Mouse (Mus musculus): ENCODE measurements around the gene Carm1. TPM values are rescaled to one million over a fixed set of nuclear protein-coding genes. Genes with fewer than 3 reads are reported as not detected.

Carm1 gene
- total RNA-seq, 2 experiments from 2014 or later: 100 to 137 TPM

DNA sequence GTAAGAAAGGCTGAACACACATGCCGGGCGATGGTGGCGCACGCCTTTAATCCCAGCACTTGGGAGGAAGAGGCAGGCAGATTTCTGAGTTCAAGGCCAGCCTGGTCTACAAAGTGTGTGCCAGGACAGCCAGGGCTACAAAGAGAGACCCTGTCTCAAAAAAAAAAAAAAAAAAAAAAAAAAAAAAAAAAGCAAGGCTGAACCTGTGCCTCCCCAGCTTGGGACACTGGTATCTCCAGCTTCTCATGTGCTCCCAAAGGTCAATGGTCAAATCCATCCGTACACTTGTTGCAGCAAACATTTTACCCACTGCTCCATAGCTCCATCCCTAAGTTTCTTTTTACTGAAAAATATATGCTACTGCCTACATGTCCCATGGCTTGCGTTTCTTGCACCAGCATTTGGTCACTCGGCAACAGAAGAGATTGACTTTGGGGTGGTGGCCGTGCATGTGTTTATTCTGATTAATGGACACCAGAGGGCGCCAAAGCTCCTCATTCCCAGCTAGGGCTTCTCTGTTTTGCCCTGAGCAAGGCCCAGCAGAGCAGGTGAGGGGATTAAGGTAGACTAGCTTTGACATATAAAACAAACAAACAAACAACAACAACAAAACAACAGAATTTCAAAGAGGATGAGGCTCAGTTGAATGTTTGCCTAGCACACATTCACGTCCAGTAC, 55.2 kb downstream of the Carm1 start:
- ATAC-seq (replicated peaks; ENCODE audit: low FRiP score, poor library complexity, severe bottlenecking): peak; percentile 85

DNA sequence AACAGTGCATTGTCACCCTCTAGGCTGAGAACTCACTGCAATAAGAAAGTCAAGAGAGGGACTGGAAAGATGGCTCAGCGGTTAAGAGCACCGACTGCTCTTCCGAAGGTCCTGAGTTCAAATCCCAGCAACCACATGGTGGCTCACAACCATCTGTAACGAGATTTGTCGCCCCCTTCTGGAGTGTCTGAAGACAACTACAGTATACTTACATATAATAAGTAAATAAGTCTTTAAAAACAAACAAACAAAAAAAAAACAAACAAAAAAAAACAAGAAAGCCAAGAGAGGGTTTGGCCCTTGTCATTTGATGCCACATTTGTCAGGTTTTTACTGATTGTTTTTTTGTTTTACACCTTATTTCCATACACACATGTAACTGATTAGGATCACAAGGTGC, 57.4 kb downstream of the Carm1 start:
- ATAC-seq (replicated peaks; ENCODE audit: low FRiP score, poor library complexity, severe bottlenecking): no peak

DNA sequence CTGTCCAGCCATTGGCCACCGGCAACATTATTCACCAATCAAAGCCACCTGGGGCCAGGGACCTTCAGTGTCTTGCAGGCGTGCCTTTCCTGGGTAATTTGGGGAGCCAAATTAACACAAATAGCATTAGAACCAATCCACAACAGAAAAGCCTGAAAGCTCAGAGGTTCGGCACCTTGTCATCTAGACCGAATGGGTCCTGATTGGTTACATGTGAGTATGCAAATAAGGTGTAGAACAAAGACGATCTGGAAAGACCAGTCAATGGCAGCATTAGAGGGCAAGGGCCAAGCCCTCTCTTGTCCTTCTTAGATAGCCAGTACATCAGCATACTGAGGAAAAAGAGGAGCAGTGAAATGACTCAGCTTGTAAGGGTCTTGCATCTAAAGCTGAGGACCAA, 59.2 kb downstream of the Carm1 start:
- ATAC-seq (replicated peaks; ENCODE audit: low FRiP score, poor library complexity, severe bottlenecking): no peak

DNA sequence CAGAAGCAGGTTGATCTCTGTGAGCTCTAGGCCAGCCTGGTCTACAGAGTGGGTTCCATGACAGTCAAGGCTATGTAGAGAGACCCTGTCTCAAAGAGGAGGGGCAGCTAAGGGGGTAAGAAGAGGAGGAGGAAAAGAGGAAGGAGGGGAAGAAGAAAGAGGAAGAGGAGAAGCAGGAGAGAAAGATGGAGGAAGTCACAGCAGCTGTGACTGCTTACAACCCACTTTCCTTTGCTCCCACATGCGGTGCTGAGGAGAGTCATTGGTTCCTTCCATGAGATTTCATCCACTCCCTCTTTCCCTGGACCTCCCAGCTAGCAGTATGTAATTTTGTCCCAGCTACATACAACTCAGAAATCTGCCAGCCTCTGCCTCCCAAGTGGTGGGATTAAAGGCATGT, 60.0 kb downstream of the Carm1 start:
- ATAC-seq (replicated peaks; ENCODE audit: low FRiP score, poor library complexity, severe bottlenecking): no peak

DNA sequence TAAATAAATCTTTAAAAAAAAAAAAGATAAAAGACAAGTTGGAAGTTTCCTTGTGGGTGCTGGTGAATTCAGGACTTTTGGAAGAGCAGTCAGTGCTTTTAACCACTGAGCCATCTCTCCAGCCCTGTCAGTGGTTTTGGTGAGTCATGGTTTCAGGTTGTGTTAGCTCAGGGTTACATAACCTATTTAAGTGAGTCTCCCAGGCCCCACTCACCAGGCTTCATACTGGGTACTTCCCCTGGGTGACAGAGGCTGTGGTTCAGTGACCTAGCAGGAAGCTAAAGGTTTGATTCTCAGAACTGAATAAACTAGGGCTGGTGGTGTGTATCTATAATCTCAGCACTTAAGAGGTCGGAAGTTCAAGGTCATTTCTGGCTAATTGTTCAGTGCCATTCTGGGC, 63.2 kb downstream of the Carm1 start:
- ATAC-seq (replicated peaks; ENCODE audit: low FRiP score, poor library complexity, severe bottlenecking): no peak

DNA sequence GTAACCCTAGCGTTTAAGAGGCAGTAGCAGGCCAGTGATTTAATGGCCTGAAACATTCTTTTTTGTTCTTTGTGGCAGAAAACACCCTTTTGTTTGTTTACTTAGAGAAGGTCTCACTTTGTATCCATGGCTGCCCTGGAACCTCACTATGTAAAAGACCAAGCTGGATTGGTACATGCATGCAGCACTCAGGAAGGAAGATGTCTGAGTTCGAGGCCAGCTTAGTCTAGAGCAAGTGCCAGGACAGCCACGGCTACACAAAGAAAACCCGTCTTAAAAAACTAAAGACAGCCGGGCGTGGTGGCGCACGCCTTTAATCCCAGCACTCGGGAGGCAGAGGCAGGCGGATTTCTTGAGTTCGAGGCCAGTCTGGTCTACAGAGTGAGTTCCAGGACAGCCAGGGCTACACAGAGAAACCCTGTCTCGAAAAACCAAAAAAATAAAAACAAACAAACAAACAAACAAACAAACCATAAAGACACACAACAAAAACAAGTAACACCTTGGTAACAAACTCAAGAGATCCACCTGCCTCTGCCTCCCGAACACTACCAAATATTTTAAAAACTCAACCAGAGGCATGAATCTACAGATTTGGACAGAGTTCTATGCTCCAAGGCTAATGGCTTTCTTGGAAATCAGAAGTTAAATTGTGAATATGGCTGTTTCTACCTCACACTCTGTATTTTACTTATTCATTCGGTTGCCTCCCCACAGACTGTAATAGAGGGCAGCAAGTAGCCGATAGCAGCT, 68.3 kb downstream of the Carm1 start:
- no peak for ATAC-seq (replicated peaks; ENCODE audit: low FRiP score, poor library complexity, severe bottlenecking)

DNA sequence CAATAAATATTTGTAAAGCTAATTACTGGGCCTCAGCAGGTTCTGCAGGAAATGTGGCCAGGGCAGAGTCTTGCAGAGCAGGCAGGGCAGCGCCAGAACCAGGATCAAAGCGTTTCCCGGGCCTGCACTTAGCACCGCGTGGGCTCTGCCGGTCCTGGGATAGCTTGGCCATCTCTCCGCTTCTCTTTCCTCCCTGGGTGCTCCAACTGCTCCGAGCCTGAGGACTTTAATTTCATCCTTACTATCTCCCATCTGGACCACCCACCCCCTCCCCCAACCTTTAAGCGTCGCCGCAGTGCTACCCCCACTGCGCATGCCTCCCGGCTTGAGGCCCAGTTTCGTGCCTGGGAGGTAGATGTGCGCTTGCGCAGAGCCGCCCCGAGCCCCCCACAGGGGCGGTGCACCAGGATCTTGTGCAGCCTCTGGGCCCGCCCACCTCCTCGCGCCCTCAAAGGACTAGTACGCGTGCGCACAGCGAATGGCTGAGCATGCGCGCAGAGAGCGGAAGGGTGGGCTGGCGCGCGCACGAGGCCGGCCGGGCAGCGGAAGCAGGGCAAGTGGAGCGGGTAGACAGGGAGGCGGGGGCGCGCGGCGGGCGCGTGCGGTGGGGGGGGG, 69.0 kb downstream of the Carm1 start, which contains the start of gene Smarca4:
Gene Smarca4 (plus strand): TSS at position 553 of the 615 bp plus-strand sequence.
- ATAC-seq (replicated peaks; ENCODE audit: low FRiP score, poor library complexity, severe bottlenecking): peak; percentile 97

DNA sequence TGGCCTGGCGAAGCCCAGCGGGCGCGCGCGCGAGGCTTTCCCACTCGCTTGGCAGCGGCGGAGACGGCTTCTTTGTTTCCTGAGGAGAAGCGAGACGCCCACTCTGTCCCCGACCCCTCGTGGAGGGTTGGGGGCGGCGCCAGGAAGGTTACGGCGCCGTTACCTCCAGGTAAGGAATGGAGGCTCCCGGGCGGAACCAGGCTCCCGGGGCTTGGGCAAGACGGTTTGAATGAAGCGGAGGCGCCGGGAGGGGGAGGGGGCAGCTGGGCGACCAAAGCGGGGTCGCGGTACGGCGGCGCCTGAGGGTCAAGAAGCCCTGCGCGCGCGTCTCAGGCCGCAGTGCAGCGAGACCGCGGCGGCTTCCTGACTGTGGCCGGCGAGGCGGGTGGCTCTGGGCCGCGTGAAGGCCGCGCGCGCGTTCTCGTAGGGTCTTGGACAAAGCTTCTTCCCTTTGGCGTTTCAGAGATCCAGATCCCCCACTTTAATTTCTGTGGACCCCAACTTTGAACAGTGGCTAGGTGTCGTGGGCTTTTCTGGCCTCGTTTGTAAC, 69.6 kb downstream of the Carm1 start:
- peak; percentile 55; the same call in 1 of the 2 replicates for ATAC-seq (replicated peaks; ENCODE audit: low FRiP score, poor library complexity, severe bottlenecking)

DNA sequence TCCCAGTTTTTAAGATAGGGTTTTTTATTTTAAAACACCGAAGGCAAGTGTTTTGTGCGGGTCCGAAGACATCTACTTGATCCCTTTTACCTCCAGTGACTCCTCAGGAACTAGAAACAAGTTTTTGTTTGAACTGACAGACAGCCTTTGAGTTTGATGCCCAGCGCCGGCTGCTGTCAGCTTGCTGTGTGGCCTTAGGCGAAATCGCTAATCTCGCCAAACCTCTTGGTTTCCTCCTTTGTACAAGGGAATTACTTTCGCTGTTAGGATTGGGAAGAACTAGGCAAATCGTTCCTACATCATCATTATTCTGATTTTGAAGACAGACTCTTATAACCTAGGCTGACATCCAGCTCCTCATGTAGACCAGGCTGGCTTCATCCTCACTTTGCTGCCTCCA, 70.4 kb downstream of the Carm1 start:
- 0 out of 2 replicates have a peak, but pooled peaks have one; percentile 39 for ATAC-seq (replicated peaks; ENCODE audit: low FRiP score, poor library complexity, severe bottlenecking)

DNA sequence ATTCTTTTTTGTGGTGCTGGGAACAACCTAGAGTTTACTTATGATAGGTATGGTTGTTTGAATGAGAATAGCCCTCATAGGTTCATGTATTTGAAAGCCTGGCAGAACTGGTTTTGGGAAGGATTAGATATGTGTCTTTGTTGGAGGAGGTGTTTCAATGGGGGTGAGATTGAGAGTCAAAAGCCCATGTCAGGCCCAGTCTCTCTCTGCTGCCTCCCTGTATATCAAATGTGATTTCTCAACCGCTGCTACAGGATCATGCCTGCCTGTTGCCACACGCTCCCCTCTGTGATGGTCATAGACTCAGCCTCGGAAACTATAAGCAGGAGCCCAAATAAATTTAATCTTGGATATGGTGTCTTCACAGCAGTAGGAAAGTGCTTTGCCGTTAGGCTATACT, 73.5 kb downstream of the Carm1 start:
- ATAC-seq (replicated peaks; ENCODE audit: low FRiP score, poor library complexity, severe bottlenecking): no peak

DNA sequence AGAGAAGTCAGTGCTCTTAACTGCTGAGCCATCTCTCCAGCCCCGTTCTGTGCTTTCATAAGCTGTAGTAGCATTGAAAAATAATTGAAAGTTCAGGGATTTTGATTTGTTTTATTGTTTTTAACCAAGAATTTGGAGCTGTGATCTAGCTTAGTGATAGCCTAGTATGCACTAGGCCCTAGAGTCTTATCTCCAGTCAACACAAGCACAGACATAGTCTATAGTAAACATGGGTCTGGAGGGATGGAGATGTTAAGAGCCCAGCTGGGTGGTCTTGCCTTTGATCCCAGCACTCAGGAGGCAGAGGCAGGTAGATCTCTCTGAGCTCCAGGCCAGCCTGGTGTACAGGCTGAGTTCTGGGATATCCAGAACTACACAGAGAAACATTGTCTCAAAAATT, 76.0 kb downstream of the Carm1 start:
- ATAC-seq (replicated peaks; ENCODE audit: low FRiP score, poor library complexity, severe bottlenecking): no peak

DNA sequence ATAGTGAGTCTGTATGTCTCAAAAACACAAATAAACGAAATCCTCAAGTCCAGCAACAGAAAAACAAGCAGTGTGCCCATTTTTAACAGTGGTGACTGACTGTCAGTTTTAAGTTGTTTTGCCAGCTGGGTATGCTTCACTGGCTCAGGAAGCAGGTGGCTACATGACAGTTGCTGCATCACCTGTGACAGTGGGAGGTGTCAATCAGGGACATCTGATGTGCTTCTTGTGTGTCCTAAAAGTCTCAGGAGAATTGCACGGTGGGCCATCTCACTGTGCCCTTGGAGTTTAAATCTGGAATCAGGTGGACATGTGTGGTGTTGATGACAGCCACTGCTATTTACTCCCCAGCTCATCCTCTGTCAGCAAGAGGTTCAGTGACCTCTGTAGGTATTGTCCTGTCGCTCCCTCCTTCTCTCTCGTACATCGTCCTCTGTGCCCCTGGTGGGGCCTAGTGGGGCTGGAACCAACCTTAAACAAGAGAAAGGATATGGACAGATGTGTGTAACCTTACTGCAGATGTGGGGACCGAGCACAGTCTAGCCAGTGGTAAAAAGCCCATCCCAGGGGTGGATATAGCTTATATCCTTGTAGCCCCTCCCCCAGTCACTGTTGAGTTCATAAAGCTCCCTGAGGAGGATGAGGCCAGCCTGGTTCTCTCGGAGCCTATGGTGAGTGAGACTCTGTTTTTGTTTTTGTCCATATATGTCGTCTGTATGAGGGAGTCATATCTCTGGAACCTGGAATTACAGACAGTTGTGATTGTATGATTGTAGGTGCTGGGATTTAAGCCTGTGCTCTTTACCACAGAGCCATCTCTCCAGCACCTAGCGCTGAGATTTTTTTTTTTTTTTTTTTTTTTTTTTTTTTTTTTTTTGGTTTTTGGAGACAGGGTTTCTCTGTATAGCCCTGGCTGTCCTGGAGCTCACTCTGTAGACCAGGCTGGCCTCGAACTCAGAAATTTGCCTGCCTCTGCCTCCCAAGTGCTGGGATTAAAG, 78.9 kb downstream of the Carm1 start:
- ATAC-seq (replicated peaks; ENCODE audit: low FRiP score, poor library complexity, severe bottlenecking): no peak

DNA sequence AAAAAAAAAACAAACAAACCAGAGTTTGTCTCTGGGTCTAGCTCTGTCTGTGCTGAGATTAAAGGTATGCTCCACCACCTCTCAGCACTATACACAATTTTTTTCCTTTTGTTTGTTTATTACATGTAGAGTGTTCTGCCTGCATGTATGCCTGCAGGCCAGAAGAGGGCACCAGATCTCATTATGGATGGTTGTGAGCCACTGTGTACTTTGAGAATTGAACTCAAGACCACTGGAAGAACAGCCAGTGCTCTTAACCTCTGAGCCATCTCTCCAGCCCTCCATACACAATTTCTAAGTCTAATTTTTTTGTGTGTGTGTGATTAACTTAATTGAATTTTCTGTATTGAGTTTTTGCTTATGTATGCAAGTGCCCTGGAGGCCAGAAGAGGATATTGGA, 79.9 kb downstream of the Carm1 start:
- ATAC-seq (replicated peaks; ENCODE audit: low FRiP score, poor library complexity, severe bottlenecking): peak; percentile 39; the same call in 1 of the 2 replicates

DNA sequence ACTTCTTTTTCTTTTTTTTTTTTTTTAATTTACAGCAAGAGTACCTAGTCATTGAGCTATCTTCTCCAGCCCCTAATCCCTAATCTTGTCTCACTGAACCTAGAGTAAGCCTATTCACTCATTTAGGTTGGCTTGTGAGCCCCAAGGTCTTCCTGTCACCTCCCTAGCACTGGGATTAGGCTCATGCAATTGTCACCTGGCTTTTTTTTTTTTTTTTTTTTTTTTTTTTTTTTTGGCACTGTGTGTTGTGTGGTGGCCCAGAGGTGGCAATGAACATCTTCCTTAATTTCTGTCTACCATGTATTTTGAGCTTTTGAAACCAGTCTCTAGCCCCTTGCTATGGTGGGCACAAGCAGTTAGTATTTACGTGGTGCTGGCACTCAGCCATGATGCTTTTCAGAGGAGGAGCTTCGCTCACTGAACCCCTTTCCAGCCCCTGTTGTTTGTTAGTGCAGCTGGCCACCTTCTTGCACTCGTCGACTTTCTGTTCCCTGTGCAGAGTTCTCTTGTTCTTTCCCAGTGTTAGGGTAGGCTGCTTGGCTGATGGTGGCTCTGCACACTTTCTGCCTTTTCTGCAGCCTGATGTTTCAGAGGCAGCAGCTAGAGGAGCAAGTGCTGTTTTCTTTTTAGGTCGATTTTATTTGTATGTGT, 80.6 kb downstream of the Carm1 start:
- no peak for ATAC-seq (replicated peaks; ENCODE audit: low FRiP score, poor library complexity, severe bottlenecking)

DNA sequence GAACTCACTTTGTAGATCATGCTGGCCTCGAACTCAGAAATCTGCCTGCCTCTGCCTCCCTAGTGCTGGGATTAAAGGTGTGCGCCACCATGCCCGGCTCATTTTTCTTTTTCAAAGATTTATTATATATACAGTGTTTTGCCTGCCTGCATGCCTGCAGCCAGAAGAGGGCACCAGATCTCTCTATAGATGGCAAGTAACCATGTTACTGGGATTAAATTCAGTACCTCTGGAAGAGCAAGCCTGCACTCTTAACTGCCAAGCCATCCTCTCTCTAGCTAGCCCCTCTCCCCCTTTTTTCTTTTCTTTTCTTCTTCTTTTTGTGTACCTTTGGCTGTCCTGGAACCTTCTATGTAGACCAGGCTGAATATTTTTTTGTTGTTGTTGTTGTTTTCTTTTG, 84.0 kb downstream of the Carm1 start:
- peak; percentile 54; the same call in 1 of the 2 replicates for ATAC-seq (replicated peaks; ENCODE audit: low FRiP score, poor library complexity, severe bottlenecking)

DNA sequence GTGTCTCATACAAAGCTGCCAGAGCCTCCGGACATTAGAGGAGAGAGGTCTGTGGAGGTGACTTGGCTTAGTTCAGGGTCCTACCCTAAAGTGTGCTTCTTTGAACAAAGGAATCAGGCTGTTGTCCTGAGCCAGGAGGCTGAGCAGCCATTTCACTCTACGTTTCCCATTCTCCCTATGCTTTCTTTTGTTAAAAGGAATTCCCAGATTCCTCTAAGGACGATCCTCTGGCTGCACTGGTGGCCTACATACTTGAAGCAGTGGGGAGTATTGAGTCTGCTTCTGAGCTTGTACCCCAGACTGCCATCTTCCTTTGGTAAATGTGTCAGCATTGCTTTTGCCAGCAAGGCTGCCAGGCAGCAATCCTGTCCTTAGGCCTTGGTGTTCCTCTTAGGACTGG, 86.4 kb downstream of the Carm1 start:
- ATAC-seq (replicated peaks; ENCODE audit: low FRiP score, poor library complexity, severe bottlenecking): no peak

DNA sequence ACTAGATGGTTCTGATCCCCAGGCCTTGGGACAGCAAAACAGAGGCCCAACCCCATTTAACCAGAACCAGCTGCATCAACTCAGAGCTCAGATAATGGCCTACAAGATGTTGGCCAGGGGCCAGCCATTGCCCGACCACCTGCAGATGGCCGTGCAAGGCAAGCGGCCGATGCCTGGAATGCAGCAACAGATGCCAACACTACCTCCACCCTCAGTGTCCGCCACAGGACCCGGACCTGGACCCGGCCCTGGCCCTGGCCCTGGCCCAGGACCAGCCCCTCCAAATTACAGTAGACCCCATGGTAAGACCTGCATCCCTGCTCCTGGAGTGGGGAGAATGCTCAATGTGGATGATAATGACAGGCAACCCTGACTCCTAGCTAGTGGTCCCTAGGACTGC, 88.9 kb downstream of the Carm1 start:
- no peak for ATAC-seq (replicated peaks; ENCODE audit: low FRiP score, poor library complexity, severe bottlenecking)

DNA sequence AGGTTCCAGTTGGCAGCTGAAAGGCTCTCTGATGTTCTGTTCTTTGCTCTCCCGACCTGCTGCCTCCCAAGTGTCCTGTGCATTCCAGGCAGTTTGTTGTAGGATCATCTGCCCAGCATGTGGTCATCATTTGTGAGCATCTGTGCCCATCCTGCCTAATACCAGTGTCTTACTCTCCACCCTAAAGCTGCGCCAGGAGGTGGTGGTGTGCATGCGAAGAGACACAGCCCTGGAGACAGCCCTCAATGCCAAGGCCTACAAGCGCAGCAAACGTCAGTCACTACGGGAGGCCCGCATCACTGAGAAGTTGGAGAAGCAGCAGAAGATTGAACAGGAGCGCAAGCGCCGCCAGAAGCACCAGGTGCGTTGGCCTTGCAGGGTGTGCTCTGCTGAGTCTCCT, 92.3 kb downstream of the Carm1 start:
- no peak for ATAC-seq (replicated peaks; ENCODE audit: low FRiP score, poor library complexity, severe bottlenecking)

Measured in erythroid progenitor cell, adult 5-6 weeks (primary cell).